Comparison of ENCODE assay signal across 23 mouse cellular contexts in genomic region chr6:72990206-72990605, GRCm38 (mm10). TPM values are rescaled to one million over a fixed set of nuclear protein-coding genes. Genes with fewer than 3 reads are reported as not detected.
A peak's percentile ranks its signal among the peaks of the same experiment; 100 is the strongest.
DNase-seq lines count a peak whose midpoint lies in the region; ATAC-seq and TF ChIP-seq lines count a peak whose summit lies in the region.
"Had no signal": no experiment of that assay in that cellular context is flagged by ENCODE, and none has a peak within 500 bp of the region (broad histone marks: within the 10 kb centered on the region; RNA-seq: fewer than 3 reads in every experiment).

No protein-coding gene starts in this region.

- no peak overlapping the region for H3K9ac ChIP-seq in midbrain, embryonic 15.5 days
- H3K9ac ChIP-seq: forebrain, embryonic 12.5 days; heart, embryonic 15.5 days; hindbrain, embryonic 12.5 days; limb, embryonic 12.5 days; liver, postnatal 0 days; midbrain, embryonic 13.5 days; neural tube, embryonic 13.5 days had no signal

- no peak for TF ChIP-seq CTCF in gastrocnemius, adult 2 months (IDR thresholded peaks at IDR 0.05)

- H3K9me3 ChIP-seq in midbrain, embryonic 15.5 days, result no peaks in the 10 kb centered on the region
- H3K9me3 ChIP-seq: forebrain, embryonic 12.5 days; heart, embryonic 15.5 days; hindbrain, embryonic 12.5 days; limb, embryonic 12.5 days; midbrain, embryonic 13.5 days; neural tube, embryonic 13.5 days had no signal

- no peaks in the 10 kb centered on the region for H3K4me1 ChIP-seq in midbrain, embryonic 15.5 days
- H3K4me1 ChIP-seq: heart, embryonic 15.5 days; hindbrain, embryonic 12.5 days; neural tube, embryonic 13.5 days had no signal

- no peak for DNase-seq in gastrocnemius, adult 2 months
- DNase-seq in gastrocnemius, postnatal 4 days (ENCODE audit: low spot score in 2 of 2), result no peak
- DNase-seq in right cerebral cortex, adult 18-20 months, result no peak
- DNase-seq in kidney, adult 8-10 months, result no peak
- DNase-seq: adrenal gland, postnatal 10 days; cerebellum, adult 9-10 months; embryo, embryonic 11 days; heart, adult 11 months; kidney, adult 18-20 months; kidney, postnatal 4 days; layer of hippocampus, postnatal 36 days; liver, postnatal 0 days; thymus, adult 18-20 months had no signal

- H3K4me2 ChIP-seq in midbrain, embryonic 15.5 days, result no peak overlapping the region
- H3K4me2 ChIP-seq: forebrain, embryonic 12.5 days; heart, embryonic 15.5 days; hindbrain, embryonic 12.5 days; limb, embryonic 12.5 days; midbrain, embryonic 13.5 days; neural tube, embryonic 13.5 days had no signal

- peak overlapping the region; percentile 37 for H3K4me3 ChIP-seq in gastrocnemius, adult 2 months
- no peak overlapping the region for H3K4me3 ChIP-seq in midbrain, embryonic 15.5 days
- H3K4me3 ChIP-seq: forebrain, embryonic 12.5 days; heart, embryonic 15.5 days; hindbrain, embryonic 12.5 days; limb, embryonic 12.5 days; midbrain, embryonic 13.5 days; neural tube, embryonic 13.5 days had no signal

- WGBS in midbrain, embryonic 15.5 days, result 92% methylated on average over 5 of the region's 5 CpGs

- H3K27ac ChIP-seq in gastrocnemius, adult 2 months, result no peak overlapping the region
- no peak overlapping the region for H3K27ac ChIP-seq in midbrain, embryonic 15.5 days
- H3K27ac ChIP-seq: forebrain, embryonic 12.5 days; heart, embryonic 15.5 days; hindbrain, embryonic 12.5 days; limb, embryonic 12.5 days; midbrain, embryonic 13.5 days; neural tube, embryonic 13.5 days had no signal

- ATAC-seq in CD4-positive, CD25-positive, alpha-beta regulatory T cell, adult 4 months, result peak; percentile 58
- ATAC-seq in inflammation-experienced regulatory T-cells, adult 6 months, result peak; percentile 52
- peak; percentile 43; the same call in 1 of the 2 replicates for ATAC-seq in neutrophil, adult 5-6 weeks (ENCODE audit: extremely low read depth, insufficient number of reproducible peaks, low FRiP score, poor library complexity, severe bottlenecking)
- ATAC-seq in midbrain, embryonic 15.5 days (replicated peaks), result no peak
- ATAC-seq: liver, postnatal 0 days; midbrain, embryonic 13.5 days had no signal

- no peaks in the 10 kb centered on the region for H3K27me3 ChIP-seq in midbrain, embryonic 15.5 days (replicated peaks)
- H3K27me3 ChIP-seq: forebrain, embryonic 12.5 days; heart, embryonic 15.5 days; hindbrain, embryonic 12.5 days; limb, embryonic 12.5 days; midbrain, embryonic 13.5 days; neural tube, embryonic 13.5 days had no signal

- intact Hi-C loops in gastrocnemius, adult 2 months (cut with DNase I), result no loop called here

- no peaks in the 10 kb centered on the region for H3K36me3 ChIP-seq in midbrain, embryonic 15.5 days (replicated peaks)
- H3K36me3 ChIP-seq: forebrain, embryonic 12.5 days; heart, embryonic 15.5 days; hindbrain, embryonic 12.5 days; limb, embryonic 12.5 days; midbrain, embryonic 13.5 days; neural tube, embryonic 13.5 days had no signal

RNA-seq across cellular contexts. Expression of gene Tmsb10, which starts 31.7 kb away (rescaled TPM):
- total RNA-seq in gastrocnemius, adult 2 months (2021), result 10 to 100 TPM; 30.1 to 67.9 TPM
- 1,000 to 10,000 TPM; 1,063 to 1,068 TPM for total RNA-seq in gastrocnemius, postnatal 4 days (2021)
- polyA plus RNA-seq in CD4-positive, CD25-positive, alpha-beta regulatory T cell, adult 4 months (2017; shearing (Covaris generic)), result 1,000 to 10,000 TPM; 3,536 to 4,629 TPM
- 1,000 to 10,000 TPM; 4,108 to 4,357 (median 4,244) TPM for polyA plus RNA-seq in inflammation-experienced regulatory T-cells, adult 6 months (2017; shearing (Covaris generic))
- 879 and 1,181 TPM in 2 replicates for total RNA-seq in neutrophil, adult 5-6 weeks (2017)
- polyA plus RNA-seq in midbrain, embryonic 15.5 days (2015; fragmentation: Nextera tagmentation; extraction: Ambion mirVana), result 4,117 and 4,750 TPM in 2 replicates

Comparison
In these comparisons a context has a peak if more than half of its experiments do, and no peak if none do; other contexts are left out.
1. RNA of gene Tmsb10, which starts 31.7 kb away (total RNA-seq): 1,063 to 1,068 TPM in gastrocnemius, postnatal 4 days and 879 to 1,181 TPM in neutrophil, adult 5-6 weeks; 30.1 to 67.9 TPM in gastrocnemius, adult 2 months; every median in the first group is over 10 times any median in the second.